Mouse (Mus musculus) intestine, embryonic 15.5 days (tissue): ENCODE measurements around the gene Tmem123. TPM values are rescaled to one million over a fixed set of nuclear protein-coding genes. Genes with fewer than 3 reads are reported as not detected.

Experiments
- ATAC-seq: fragments of 200-750 bp; cut with Nextera tagmentation; 2 replicates; pipeline ENCODE4 v1.8.0; 2017; ENCODE audit warnings: moderate TSS enrichment, moderate library complexity
- H3K27ac ChIP-seq: fragments of 300-500 bp; sonication (generic); 2 replicates; pipeline ENCODE4 v1.5.1; 2015; ENCODE audit warnings: mild to moderate bottlenecking, inconsistent platforms
- H3K27me3 ChIP-seq: fragments of 300-500 bp; sonication (generic); replicated peaks from 2 replicates; pipeline ENCODE4 v1.6.1; 2015; ENCODE audit warnings: inconsistent platforms
- H3K36me3 ChIP-seq: fragments of 300-500 bp; sonication (generic); 2 replicates; pipeline ENCODE4 v1.6.1; 2015; ENCODE audit warnings: inconsistent platforms
- H3K4me1 ChIP-seq: fragments of 300-500 bp; sonication (generic); replicated peaks from 2 replicates; pipeline ENCODE4 v1.6.1; 2015; ENCODE audit warnings: inconsistent platforms
- H3K4me2 ChIP-seq: fragments of 300-500 bp; sonication (generic); replicated peaks from 2 replicates; pipeline ENCODE4 v1.6.1; 2015; ENCODE audit warnings: mild to moderate bottlenecking, inconsistent platforms
- H3K4me3 ChIP-seq: fragments of 300-500 bp; sonication (generic); replicated peaks from 2 replicates; pipeline ENCODE4 v1.5.1; 2015; ENCODE audit warnings: inconsistent platforms
- H3K9ac ChIP-seq: fragments of 300-500 bp; sonication (generic); 2 replicates; pipeline ENCODE4 v1.6.1; 2015; ENCODE audit warnings: inconsistent platforms
- H3K9me3 ChIP-seq: fragments of 300-500 bp; sonication (generic); 2 replicates; pipeline ENCODE4 v1.6.1; 2016; ENCODE audit warnings: inconsistent platforms
- WGBS: fragments of 180-500 bp; shearing (Covaris S2); methylation state at CpG from one replicate; pipeline ENCODE4 v1.1.7; 2015; 5-methylcytosine and 5-hydroxymethylcytosine counted together
- polyA plus RNA-seq: library from polyadenylated mRNA; unstranded; fragments of >200 nt; fragmentation: Nextera tagmentation; extraction: Ambion mirVana; gene quantifications from 2 replicates; pipeline ENCODE4 v1.2.1, GENCODE M21; 2015

The Tmem123 gene
- polyA plus RNA-seq, result 68.8 and 78.8 TPM in 2 replicates

GRCm38 (mm10) chr9:7763614-7764300 is at the start of gene Tmem123:
Gene Tmem123 (plus strand): TSS chr9:7764041.
- Histone ChIP-seq H3K9me3 (0 out of 2 replicates have a peak, but pooled peaks cover 4% of the 10 kb centered on the region), H3K27ac (peak within 1 kb of the TSS; percentile 66), H3K4me3 (peak within 1 kb of the TSS; percentile 65), H3K36me3 (no peaks in the 10 kb centered on the region), H3K27me3 (no peaks in the 10 kb centered on the region), H3K4me1 (no peaks in the 10 kb centered on the region; the same call in 1 of the 2 replicates), H3K9ac (peak within 1 kb of the TSS; percentile 65), H3K4me2 (peak within 1 kb of the TSS; percentile 57)
- peak; percentile 98 for ATAC-seq
- under 1% methylated on average over 52 of the region's 52 CpGs for WGBS

GRCm38 (mm10) chr9:7714062-7714907 is 49.6 kb upstream of the Tmem123 start:
- Histone ChIP-seq H3K36me3 (no peaks in the 10 kb centered on the region), H3K27me3 (no peaks in the 10 kb centered on the region), H3K9ac (no peak overlapping the region), H3K4me3 (no peak overlapping the region), H3K4me1 (no peaks in the 10 kb centered on the region), H3K4me2 (no peak overlapping the region), H3K9me3 (no peaks in the 10 kb centered on the region), H3K27ac (no peak overlapping the region)
- peak; percentile 43; the same call in 1 of the 2 replicates for ATAC-seq
- 42% methylated on average over 4 of the region's 4 CpGs for WGBS

GRCm38 (mm10) chr9:7714908-7715175 is 49.0 kb upstream of the Tmem123 start:
- Histone ChIP-seq H3K27ac (no peak overlapping the region), H3K9ac (no peak overlapping the region), H3K4me1 (no peaks in the 10 kb centered on the region), H3K27me3 (no peaks in the 10 kb centered on the region), H3K4me2 (no peak overlapping the region), H3K9me3 (no peaks in the 10 kb centered on the region), H3K4me3 (no peak overlapping the region), H3K36me3 (no peaks in the 10 kb centered on the region)
- no peak for ATAC-seq
- WGBS, result 50% methylated on average over 2 of the region's 2 CpGs

- no peaks in the 10 kb centered on the region for H3K36me3 ChIP-seq
- H3K4me1 ChIP-seq, result no peaks in the 10 kb centered on the region
- no peak overlapping the region for H3K4me2 ChIP-seq
- no peak overlapping the region for H3K4me3 ChIP-seq
- H3K27me3 ChIP-seq, result no peaks in the 10 kb centered on the region
- no peaks in the 10 kb centered on the region for H3K9me3 ChIP-seq
- no peak overlapping the region for H3K9ac ChIP-seq
- ATAC-seq, result no peak
- 89% methylated on average over 1 of the region's 1 CpGs for WGBS
- no peak overlapping the region for H3K27ac ChIP-seq
Measured at GRCm38 (mm10) chr9:7721543-7721942, 42.3 kb upstream of the Tmem123 start.

GRCm38 (mm10) chr9:7728997-7729396 is 34.8 kb upstream of the Tmem123 start:
- no peak overlapping the region for H3K9ac ChIP-seq
- H3K27ac ChIP-seq, result no peak overlapping the region
- no peaks in the 10 kb centered on the region for H3K27me3 ChIP-seq
- no peaks in the 10 kb centered on the region for H3K36me3 ChIP-seq
- no peak for ATAC-seq
- no peaks in the 10 kb centered on the region for H3K9me3 ChIP-seq
- H3K4me1 ChIP-seq, result no peaks in the 10 kb centered on the region
- no peak overlapping the region for H3K4me2 ChIP-seq
- WGBS, result 73% methylated on average over 4 of the region's 4 CpGs
- H3K4me3 ChIP-seq, result no peak overlapping the region

GRCm38 (mm10) chr9:7742696-7743095 is 21.1 kb upstream of the Tmem123 start:
- no peak overlapping the region for H3K9ac ChIP-seq
- H3K4me3 ChIP-seq, result no peak overlapping the region
- H3K36me3 ChIP-seq, result no peaks in the 10 kb centered on the region
- ATAC-seq, result no peak
- H3K4me2 ChIP-seq, result no peak overlapping the region
- H3K27me3 ChIP-seq, result no peaks in the 10 kb centered on the region
- no peaks in the 10 kb centered on the region for H3K9me3 ChIP-seq
- no peaks in the 10 kb centered on the region for H3K4me1 ChIP-seq
- 83% methylated on average over 1 of the region's 1 CpGs for WGBS
- no peak overlapping the region for H3K27ac ChIP-seq

- no peaks in the 10 kb centered on the region for H3K27me3 ChIP-seq
- no peak overlapping the region for H3K27ac ChIP-seq
- H3K9me3 ChIP-seq, result no peaks in the 10 kb centered on the region
- 64% methylated on average over 1 of the region's 1 CpGs for WGBS
- H3K4me1 ChIP-seq, result no peaks in the 10 kb centered on the region
- H3K36me3 ChIP-seq, result no peaks in the 10 kb centered on the region
- ATAC-seq, result no peak
- no peak overlapping the region for H3K4me3 ChIP-seq
- no peak overlapping the region for H3K9ac ChIP-seq
- H3K4me2 ChIP-seq, result no peak overlapping the region
Measured at GRCm38 (mm10) chr9:7744156-7744555, 19.7 kb upstream of the Tmem123 start.

- WGBS, result 86% methylated on average over 3 of the region's 3 CpGs
- H3K27me3 ChIP-seq, result no peaks in the 10 kb centered on the region
- no peak overlapping the region for H3K4me3 ChIP-seq
- ATAC-seq, result no peak
- no peak overlapping the region for H3K4me2 ChIP-seq
- no peak overlapping the region for H3K9ac ChIP-seq
- H3K36me3 ChIP-seq, result no peaks in the 10 kb centered on the region
- H3K27ac ChIP-seq, result no peak overlapping the region
- no peaks in the 10 kb centered on the region for H3K9me3 ChIP-seq
- H3K4me1 ChIP-seq, result no peaks in the 10 kb centered on the region
Measured at GRCm38 (mm10) chr9:7748881-7749280, 15.0 kb upstream of the Tmem123 start.

- H3K9me3 ChIP-seq, result no peaks in the 10 kb centered on the region
- 67% methylated on average over 4 of the region's 4 CpGs for WGBS
- H3K4me1 ChIP-seq, result no peaks in the 10 kb centered on the region
- H3K4me2 ChIP-seq, result no peak overlapping the region
- H3K36me3 ChIP-seq, result no peaks in the 10 kb centered on the region
- no peak overlapping the region for H3K9ac ChIP-seq
- no peak overlapping the region for H3K4me3 ChIP-seq
- H3K27me3 ChIP-seq, result no peaks in the 10 kb centered on the region
- no peak overlapping the region for H3K27ac ChIP-seq
- peak; percentile 43 for ATAC-seq
Measured at GRCm38 (mm10) chr9:7749537-7749936, 14.3 kb upstream of the Tmem123 start.

GRCm38 (mm10) chr9:7755889-7756423 is 7.9 kb upstream of the Tmem123 start:
- H3K36me3 ChIP-seq, result no peaks in the 10 kb centered on the region
- no peaks in the 10 kb centered on the region for H3K4me1 ChIP-seq
- H3K27me3 ChIP-seq, result no peaks in the 10 kb centered on the region
- no peak overlapping the region for H3K9ac ChIP-seq
- H3K4me2 ChIP-seq, result no peak overlapping the region
- no peak for ATAC-seq
- 0 out of 2 replicates have a peak, but pooled peaks cover 4% of the 10 kb centered on the region for H3K9me3 ChIP-seq
- no peak overlapping the region for H3K27ac ChIP-seq
- H3K4me3 ChIP-seq, result no peak overlapping the region
- 68% methylated on average over 2 of the region's 2 CpGs for WGBS

GRCm38 (mm10) chr9:7761906-7762455 is 1.9 kb upstream of the Tmem123 start:
- 0 out of 2 replicates have a peak, but pooled peaks cover 4% of the 10 kb centered on the region for H3K9me3 ChIP-seq
- no peak overlapping the region for H3K27ac ChIP-seq

GRCm38 (mm10) chr9:7762741-7763140 is 1.1 kb upstream of the Tmem123 start:
- Histone ChIP-seq H3K4me2 (no peak overlapping the region), H3K27me3 (no peaks in the 10 kb centered on the region), H3K4me3 (no peak overlapping the region), H3K9ac (no peak overlapping the region), H3K9me3 (0 out of 2 replicates have a peak, but pooled peaks cover 4% of the 10 kb centered on the region), H3K27ac (no peak overlapping the region), H3K4me1 (no peaks in the 10 kb centered on the region; the same call in 1 of the 2 replicates), H3K36me3 (no peaks in the 10 kb centered on the region)
- WGBS, result 93% methylated on average over 3 of the region's 3 CpGs
- ATAC-seq, result no peak

More at GRCm38 (mm10) chr9:7761906-7762455, 1.9 kb upstream of the Tmem123 start:
- Histone ChIP-seq H3K36me3 (no peaks in the 10 kb centered on the region), H3K4me1 (no peaks in the 10 kb centered on the region; the same call in 1 of the 2 replicates), H3K4me2 (no peak overlapping the region), H3K27me3 (no peaks in the 10 kb centered on the region), H3K9ac (no peak overlapping the region), H3K4me3 (no peak overlapping the region)
- 58% methylated on average over 17 of the region's 17 CpGs for WGBS
- ATAC-seq, result no peak
